Mouse (Mus musculus) bone marrow macrophage, adult 2 months (primary cell): ENCODE results near the gene Tspan4. TPM values are rescaled to one million over a fixed set of nuclear protein-coding genes. Genes with fewer than 3 reads are reported as not detected.

Experiments used
- H3K27ac ChIP-seq: 2 replicates; pipeline ENCODE4 v1.5.1; 2012; ENCODE audit warnings: low read depth, low read length; ENCODE audit not compliant: insufficient read depth
- H3K4me1 ChIP-seq: 2 replicates; pipeline ENCODE4 v1.6.1; 2012; ENCODE audit warnings: low read length; ENCODE audit not compliant: control insufficient read depth, insufficient read depth
- H3K4me3 ChIP-seq: 2 replicates; pipeline ENCODE4 v1.5.1; 2012; ENCODE audit warnings: mild to moderate bottlenecking, low read length, moderate library complexity; ENCODE audit not compliant: insufficient read depth
- CTCF ChIP-seq: IDR thresholded peaks from 2 replicates; pipeline ENCODE4 v1.5.1; 2012; ENCODE audit warnings: low read depth, mild to moderate bottlenecking, low read length, moderate library complexity
- POLR2A ChIP-seq: IDR thresholded peaks from 2 replicates; pipeline ENCODE4 v1.6.1; 2012; ENCODE audit warnings: mild to moderate bottlenecking, low read depth, low read length, borderline replicate concordance
- polyA plus RNA-seq: library from polyadenylated mRNA; stranded (reverse); fragments of >200 nt; gene quantifications from 2 replicates; pipeline ENCODE4 v1.2.4, GENCODE M21; 2012; ENCODE audit not compliant: missing spikeins, insufficient read depth, insufficient read length

Tspan4 gene
- polyA plus RNA-seq, 1 experiment = 102 TPM

DNA sequence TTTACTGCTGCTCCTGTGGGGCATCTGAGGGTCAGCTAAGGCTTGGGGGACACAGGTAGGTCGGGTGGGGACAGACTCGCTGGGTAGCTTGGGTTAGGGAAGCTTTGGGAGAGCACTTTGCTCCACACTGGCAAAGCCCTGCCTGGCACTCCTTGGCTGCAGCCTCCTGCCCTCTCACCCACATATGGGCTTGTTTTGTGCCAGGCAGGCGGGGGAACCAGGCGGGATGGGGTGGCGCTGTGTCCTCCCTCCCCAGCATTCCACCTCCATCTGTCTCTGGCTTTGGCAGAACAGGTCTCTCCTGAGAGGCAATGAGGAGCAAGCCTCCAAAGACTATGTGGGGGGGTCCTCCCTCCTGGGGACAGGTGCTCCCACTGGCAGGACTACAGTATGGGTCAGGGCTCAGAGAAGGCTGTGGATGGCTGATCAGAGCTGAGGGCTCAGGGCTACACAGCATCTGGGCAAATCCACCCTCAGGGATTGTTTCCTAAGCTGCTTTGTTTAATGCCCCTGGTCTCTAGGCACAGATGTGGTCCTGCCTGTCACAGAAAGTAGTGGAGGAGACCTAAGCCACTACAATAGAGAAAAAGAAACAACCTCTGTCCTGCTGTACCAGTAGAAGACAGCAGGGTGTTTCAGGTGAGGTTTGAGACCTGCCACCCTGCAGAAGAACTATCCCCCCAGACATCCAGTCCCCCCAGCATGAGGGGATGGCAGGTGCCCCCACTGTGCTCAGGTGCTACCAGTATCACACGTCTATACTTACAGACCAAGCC lies 42.1 kb upstream of the Tspan4 start:
- H3K4me3 ChIP-seq = no peak overlapping the region
- H3K27ac ChIP-seq = no peak overlapping the region
- TF ChIP-seq POLR2A (no peak), CTCF (no peak)
- peaks cover 21% of the 10 kb centered on the region for H3K4me1 ChIP-seq

DNA sequence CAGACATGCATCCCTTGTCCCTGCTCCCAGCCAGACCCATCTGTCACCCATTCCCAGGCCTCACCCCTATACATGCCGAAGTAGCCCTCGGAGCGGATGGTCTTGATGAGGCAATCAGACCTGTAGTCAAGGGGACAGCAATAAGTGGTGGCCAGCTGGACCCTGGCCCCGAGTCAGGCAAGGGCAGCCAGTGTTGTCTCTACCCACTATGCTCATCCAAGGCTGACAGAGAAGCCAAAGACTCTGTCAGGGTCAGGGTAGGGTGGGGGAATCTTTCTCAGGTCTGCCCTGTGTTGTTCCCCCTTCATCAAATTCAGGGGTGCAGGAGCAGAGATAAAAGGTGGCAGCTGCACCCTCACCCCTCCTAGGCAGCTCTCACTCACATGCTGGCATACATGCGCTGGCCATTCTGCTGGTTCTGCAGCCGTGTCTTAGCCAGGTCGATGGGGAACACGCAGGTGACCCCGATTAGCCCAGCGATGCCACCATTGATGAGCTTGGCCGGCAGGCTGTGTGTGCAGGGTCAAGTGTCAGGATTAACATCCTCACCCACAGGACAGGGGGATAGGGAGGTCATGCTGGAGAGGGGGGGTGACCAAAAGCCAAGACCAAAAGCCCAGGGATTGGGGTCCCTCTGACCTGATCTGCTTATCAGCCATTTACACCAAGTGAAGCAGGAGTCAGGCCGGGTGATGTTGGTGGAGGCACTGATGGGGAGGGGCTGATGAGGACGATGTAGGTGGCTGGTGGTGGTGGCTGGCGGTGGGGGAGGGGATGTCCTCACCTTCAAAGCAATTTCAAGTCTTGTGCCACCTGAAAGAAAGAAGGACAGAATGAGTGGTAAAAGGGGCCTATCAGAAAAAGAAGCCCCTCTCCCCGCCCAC lies 41.3 kb upstream of the Tspan4 start:
- Histone ChIP-seq H3K4me1 (peaks cover 14% of the 10 kb centered on the region), H3K27ac (no peak overlapping the region), H3K4me3 (peak overlapping the region; percentile 62)
- no peak for TF ChIP-seq POLR2A
- TF ChIP-seq CTCF = no peak

DNA sequence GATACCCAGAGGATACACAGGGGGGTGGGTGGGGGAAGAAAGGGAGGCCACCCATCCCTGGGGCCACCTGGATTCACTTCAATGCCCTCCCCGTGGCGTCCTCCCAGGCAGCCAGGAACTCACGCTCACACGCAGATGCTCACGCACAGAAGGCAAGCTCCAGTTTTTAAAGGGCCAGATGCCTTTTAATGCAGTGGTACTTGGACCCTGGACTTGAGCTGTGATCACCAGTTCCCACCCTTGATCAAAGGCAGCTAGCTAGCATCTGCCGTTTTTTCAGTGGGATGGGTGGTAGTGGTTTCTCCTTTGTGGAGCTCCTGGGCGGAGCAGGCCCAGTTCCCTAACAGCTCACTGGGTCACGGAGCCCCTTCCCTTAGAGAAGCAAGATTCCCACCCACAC lies 40.6 kb upstream of the Tspan4 start:
- H3K27ac ChIP-seq = no peak overlapping the region
- peaks cover 12% of the 10 kb centered on the region for H3K4me1 ChIP-seq
- peak overlapping the region; percentile 62 for H3K4me3 ChIP-seq
- no peak for TF ChIP-seq CTCF
- TF ChIP-seq POLR2A = no peak

DNA sequence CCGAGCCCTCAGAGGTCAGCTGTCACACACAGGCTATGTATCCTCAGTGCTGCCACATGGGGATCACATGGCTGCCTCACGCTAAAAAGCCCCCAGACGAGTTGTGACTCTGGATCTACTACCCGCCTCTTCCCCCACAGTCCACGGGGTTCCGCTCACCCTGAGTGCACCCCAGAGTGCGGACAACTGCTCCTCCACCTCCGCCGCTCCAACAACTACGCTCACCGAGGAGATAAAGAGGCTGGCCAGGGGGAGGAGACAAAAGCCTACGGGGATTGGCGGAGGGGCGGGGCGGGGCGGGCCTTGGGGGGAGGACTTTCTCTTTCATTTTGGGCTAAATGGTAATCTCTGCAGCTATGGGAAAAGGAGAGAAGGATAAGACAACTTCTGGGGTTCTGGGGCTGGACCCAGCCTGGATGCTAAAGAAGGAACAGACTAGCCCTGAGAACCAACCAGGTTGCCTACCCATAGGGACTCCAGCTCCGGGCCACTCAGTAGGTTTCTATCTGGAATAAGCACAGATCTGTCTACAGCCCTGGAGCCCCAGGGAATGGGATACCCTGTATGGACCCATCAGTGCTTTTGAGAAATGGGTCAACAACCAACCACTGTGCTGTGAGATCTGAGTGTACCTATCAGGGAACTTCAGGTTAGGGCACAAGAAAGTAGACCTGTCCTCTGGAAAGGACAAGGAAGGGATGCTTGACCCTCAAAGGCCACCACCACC lies 39.7 kb upstream of the Tspan4 start:
- H3K4me1 ChIP-seq = peaks cover 12% of the 10 kb centered on the region
- H3K4me3 ChIP-seq = peak overlapping the region; percentile 62
- TF ChIP-seq CTCF (no peak), POLR2A (no peak)
- peak overlapping the region; percentile 45 for H3K27ac ChIP-seq

DNA sequence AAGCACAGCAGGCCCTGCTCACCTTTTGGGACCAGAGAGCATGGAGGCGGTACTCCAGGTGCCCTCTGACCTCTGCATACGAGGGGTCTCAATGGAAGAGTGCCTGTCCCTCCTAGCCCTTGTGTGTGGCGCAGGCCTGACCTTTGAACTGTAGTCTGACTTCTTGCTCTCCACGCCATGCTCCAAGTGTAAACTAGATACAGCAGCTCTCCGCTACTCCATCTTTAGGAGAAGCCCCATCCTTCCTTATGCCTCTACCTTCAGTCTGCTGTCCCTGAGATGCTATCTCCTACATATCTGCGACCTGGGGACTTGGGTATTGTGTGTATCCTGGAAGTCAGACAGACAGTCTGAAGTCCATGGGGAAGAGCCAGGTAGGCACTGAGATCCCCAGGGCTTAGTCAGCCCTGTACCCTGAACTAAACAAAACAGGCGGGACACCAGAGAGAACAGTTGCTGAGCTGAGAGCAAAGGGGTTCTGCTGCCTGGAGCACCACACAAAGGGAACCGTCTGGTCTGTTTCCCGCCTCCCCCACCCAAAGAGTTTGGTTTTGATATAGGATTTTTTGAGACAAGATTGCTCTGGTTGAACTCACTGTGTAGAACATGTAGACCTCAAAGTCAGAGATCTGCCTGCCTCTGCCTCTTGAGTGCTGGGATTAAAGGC lies 39.1 kb upstream of the Tspan4 start:
- Histone ChIP-seq H3K4me3 (peak overlapping the region; percentile 94), H3K4me1 (peaks cover 15% of the 10 kb centered on the region), H3K27ac (peak overlapping the region; percentile 58)
- TF ChIP-seq POLR2A = no peak
- no peak for TF ChIP-seq CTCF

DNA sequence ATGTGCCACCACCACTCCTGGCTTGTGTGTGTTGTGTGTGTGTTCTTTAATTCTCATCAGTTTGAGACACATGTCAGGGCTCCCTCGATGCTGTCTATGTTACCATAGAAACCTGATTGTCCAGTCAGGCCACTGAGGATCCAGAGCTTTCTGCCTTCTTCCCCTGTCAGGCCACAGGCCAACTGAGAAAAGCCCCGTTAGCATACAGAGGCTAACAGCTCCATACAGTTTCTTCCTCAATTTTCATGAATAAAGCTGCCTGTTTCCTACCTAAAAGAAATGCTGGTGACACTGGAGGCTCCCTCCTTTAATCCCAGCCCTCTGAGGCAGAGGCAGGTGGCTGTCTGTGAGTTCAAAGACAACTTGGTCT lies 38.5 kb upstream of the Tspan4 start:
- peak overlapping the region; percentile 94 for H3K4me3 ChIP-seq
- no peak for TF ChIP-seq CTCF
- TF ChIP-seq POLR2A = no peak
- H3K27ac ChIP-seq = peak overlapping the region; percentile 58
- H3K4me1 ChIP-seq = peaks cover 15% of the 10 kb centered on the region

DNA sequence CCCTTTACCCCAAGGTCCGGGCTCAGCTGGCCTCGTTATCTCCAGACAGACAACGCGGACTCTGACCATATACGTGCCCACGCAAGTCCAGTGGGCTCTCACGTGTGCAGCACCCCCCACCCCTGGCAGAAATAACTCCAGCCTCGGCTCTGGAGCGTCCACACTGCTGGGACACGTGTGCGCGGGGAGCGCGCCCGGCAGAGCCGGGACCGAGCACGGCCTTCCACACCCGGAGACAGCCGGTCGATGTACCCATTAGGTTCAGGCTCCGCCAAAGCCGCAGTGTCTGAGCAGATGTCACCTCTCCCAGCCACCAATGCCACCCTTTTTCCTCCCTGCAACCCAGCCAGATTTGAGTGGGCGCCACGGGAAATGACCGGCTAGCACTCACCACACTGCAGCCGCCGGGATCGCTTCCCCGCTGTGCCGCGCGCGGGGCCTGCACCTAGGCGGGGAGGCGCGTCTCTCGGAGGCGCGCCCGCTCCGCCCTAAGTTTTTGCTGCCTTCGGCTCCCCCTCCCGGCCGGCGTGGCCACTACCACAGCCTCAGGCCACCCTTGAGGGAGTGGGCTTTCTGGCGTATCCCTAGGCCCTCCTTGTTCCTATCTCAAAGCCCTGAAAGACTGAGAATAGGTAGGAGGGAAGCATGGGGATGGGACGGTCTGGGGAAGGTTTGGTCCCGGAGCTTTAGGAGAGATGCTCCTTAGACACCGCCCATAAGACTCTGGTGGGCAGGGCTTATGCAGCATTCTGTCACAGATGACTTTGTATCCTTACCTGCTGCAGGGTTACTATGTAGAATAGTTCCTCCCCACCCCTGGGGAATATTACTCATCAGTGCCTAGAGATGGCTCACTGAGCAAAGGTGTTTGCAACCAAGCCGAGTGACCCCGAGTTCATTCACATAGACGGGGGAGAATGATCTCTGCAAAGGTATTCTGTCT lies 37.6 kb upstream of the Tspan4 start, which contains the start of gene Slc25a22:
TSS of gene Slc25a22 (minus strand) at position 715 of the 943 bp plus-strand sequence.
- TF ChIP-seq CTCF = peak; percentile 61
- TF ChIP-seq POLR2A = no peak
- Histone ChIP-seq H3K4me1 (peaks cover 15% of the 10 kb centered on the region), H3K4me3 (peak within 1 kb of the TSS; percentile 94), H3K27ac (peak within 1 kb of the TSS; percentile 58)

DNA sequence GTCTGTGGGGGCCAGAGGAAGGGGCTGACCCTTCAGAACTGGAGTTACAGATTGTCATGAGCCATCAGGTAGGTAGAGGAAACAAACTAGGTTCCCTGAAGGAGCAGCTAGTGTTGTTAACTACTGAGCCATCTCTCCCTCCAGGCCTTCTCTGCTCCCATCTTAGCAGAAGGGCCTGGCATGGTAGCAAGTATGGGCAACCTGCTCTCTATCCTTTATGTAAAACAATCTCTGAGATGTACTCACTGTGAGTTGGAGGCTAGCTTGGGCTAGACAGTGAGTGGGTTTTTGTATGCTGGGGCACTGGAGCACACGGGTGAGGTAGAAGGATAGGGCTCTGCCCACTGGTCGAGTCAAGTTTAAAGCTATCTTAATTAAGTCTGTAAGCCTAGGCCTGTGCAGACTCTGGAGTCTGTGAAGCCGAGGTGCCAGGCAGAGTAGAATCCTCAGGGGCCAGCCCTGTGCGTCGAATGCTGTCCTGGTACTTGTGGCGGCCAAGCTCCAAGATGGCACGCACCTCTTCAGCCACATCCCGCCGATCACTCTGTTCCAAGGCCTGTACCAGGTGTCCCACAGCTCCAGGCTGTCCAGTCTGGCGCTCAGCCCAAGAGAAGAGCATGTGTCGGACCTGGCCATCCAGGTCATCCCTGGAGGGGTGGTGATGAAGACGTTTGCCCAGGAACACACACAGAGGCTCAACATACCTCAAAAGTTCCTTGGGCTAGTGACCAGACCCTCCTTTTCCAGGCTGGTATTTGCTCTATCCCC lies 36.7 kb upstream of the Tspan4 start:
- Histone ChIP-seq H3K4me1 (peaks cover 17% of the 10 kb centered on the region), H3K4me3 (no peak overlapping the region), H3K27ac (no peak overlapping the region)
- TF ChIP-seq POLR2A = no peak
- no peak for TF ChIP-seq CTCF
